Mouse (Mus musculus) gastrocnemius, postnatal 10 days (tissue): ENCODE measurements at regions not wholly inside any gene's neighbourhood (a gene's known extent, or its start where the extent isn't known, plus 50 kb on each side); places are given as distances from the start of the nearest gene placed in this dataset.
"Not testable (repeated sequence)": the region's sequence is repeated elsewhere in the genome, so short reads cannot be mapped to it uniquely, and the experiment has no call there.

ENCODE experiments used
- DNase-seq: peaks from one replicate; pipeline ENCODE4 v3.0.0; 2021; ENCODE audit warnings: mixed read lengths

- DNase-seq, result no peak
These were observed 414.3 kb downstream of the Gtdc1 start for GRCm38 (mm10) chr2:44513080-44513724.

- peak; percentile 59 for DNase-seq
These were observed 415.1 kb downstream of the Gtdc1 start for GRCm38 (mm10) chr2:44512334-44512733.

DNA sequence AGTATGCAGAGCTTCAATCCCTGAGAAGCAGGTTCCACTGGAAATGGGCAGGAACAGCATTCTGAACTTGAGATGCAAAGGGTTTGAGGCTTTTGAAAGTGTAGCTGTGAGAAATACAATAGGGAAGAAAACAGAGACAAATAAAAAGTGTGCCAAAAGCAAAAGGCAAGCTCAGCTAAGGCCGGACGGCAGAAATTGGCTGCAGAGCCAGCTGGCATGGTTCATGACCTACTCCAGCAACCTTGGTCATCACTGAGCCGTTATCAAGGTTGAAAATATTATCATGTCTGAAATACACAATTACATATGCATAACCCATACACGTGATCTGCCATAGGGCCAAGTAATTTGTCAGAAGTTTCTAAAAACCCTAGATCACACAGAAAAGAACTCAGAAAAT lies 418.4 kb downstream of the Gtdc1 start:
- DNase-seq, result no peak

DNA sequence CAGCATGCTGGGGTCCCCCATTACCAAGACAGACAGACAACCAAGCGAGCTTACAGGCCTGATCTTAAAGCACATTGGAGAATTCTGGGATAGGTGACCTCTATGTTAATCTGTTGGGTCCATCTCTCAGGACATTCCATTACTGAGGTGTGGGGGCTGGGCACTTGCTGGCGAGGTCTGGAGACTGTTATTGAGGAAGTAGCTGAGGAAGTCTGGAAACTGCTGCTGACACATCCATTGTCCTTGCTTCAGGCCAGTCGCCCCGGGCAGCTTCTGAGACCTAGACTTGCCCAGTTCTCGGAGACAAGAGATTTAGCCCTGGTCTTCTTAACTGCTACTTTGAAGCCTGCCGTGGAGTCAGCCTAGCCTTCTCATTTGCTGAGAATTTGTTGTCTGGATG lies 423.2 kb downstream of the Gtdc1 start:
- no peak for DNase-seq

DNA sequence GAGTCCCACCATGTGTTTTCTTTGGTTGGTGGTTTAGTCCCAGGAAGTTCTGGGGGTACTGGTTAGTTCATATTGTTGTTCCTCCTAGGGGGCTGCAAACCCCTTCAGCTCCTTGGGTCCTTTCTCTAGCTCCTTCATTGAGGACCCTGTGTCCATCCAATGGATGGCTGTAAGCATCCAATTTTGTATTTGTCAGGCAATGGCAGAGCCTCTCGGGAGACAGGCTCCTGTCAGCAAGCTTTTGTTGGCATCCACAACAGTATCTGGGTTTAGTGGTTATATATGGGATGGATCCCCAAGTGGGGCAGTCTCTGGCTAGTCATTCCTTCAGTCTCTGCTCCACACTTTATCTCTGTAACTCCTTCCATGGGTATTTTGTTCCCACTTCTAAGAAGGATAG lies 436.7 kb downstream of the Gtdc1 start:
- not testable (repeated sequence) for DNase-seq

GRCm38 (mm10) chr2:44490230-44490629 lies 437.2 kb downstream of the Gtdc1 start:
- no peak for DNase-seq

DNA sequence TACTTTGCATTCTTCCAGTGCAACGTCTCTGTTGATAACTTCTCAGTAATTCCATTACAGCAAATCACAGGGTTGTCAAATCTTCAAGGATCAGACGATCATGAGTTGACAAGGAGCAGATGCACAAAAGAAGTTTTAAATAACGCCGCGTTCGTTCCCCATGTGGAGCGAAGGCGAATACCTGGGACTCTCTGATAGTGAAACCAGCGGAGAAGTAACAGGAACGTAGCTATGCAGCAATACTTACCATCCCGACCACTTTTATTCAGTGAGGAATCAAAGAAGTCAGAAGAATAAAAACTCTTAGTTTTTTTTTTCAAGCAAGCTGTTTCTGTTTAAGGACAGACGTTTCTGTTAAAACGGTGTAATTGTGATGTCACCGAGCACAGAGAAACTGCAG lies 441.6 kb downstream of the Gtdc1 start:
- no peak for DNase-seq

GRCm38 (mm10) chr2:44479746-44480145 lies 447.7 kb downstream of the Gtdc1 start:
- no peak for DNase-seq

DNA sequence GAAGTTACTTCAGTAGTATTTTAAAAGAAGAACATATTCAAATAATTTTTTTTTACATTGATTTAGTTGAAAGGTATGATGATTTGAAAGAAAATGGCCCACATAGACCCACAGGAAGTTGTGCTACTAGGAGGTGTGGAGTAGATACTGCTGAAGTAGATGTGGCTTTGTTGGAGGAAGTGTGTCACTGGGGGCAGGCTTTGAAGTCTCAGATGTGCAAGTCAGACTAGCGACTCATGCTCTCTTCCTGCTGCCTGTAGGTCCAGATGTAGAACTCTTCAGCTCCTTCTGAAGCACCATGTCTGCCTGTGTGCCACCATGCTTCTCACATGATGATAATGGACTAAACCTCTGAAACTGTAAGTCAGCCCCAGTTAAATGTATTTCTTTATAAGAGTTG lies 452.0 kb downstream of the Gtdc1 start:
- no peak for DNase-seq

DNA sequence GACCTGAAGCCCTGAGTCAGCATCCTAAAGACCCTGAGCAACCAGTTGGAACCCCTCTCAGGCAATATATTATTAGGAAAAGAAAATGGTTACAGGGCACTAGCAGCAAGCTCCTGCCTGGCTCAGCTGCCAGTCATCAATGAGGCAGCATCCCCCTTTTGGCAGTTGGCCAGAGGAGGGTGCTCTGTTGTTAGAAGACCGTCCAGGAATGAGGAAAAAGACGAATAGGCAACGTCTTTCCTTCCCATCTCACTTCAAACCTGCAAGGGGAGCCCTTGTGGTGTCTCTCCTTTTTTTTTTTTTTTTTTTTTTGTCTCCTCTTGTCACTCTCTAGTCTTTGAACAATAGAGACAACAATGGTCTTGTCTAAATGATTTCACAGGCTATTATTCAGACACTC lies 452.8 kb downstream of the Gtdc1 start:
- DNase-seq, result no peak

DNA sequence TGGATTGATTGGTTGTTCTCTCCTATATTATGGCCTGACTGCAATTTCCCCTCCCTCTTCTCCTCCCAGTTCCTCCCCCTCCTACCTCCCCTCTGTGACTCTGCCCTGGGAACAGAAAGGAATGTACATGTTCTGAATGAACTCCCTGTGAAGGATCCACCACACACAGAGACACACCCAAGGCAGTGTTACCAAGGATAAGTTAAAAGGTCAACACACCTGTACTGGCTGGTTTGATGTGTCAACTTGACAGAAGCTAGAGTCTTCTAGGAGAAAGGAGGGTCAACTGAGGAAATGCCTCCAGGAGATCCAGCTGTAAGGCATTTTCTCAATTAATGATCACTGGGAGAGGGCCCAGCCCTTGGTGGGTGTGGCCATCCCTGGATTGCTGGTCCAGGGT lies 456.1 kb downstream of the Gtdc1 start:
- DNase-seq, result no peak

DNA sequence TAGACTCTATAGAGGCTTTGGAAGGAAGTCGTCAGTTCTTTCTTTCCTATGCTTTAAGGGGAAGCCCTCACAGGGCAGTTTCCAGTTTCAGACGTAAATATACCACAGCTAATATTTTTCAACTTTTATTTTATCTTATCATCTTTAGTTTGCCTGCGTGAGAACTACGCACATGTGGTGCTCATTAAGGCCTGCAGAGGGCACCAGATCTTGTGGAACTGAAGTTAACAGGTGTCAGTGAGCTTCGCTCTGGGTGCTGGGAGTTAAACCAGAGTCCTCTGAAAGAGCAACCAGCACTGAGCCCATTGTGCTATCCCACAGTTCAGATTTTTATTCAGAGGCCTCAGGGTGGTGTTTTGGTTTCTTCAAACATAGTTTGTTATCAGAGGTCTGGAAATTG lies 456.5 kb downstream of the Gtdc1 start:
- DNase-seq, result no peak

GRCm38 (mm10) chr2:44464631-44465030 lies 462.8 kb downstream of the Gtdc1 start:
- DNase-seq, result no peak

DNA sequence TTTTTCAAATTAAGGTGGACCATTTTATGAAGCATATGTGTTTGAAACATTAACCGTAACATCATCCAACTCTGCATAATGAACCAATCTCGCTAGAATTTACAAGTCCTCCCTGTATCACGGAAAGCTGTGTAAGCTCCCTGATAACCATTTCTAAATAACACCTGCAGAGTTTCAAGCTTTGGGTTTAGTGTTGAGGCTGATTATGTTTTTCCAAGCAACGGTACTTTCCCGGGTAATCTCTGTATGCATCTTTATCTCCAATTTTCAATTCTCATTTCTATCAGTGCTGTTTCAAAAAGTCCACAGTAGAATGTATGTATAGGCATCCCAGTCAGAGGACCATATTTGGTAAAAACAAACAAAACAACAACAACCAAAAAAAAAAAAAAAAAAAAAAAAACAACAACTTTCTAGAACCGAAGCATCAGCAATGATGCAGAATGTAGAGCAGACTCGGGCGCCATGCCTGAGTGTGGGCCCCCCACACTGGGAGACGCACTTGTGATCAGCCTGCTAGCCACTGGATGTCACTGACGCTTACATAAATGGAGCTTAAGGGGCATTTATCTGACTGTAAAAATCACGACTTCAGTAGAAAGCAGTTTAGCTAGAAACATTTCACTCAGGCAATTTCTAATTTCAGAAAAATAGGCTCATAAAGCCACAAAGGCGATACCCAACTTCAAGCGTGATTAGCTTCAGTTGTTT lies 464.7 kb downstream of the Gtdc1 start:
- no peak for DNase-seq

- DNase-seq, result no peak
These were observed 465.9 kb downstream of the Gtdc1 start for GRCm38 (mm10) chr2:44461289-44462250.

GRCm38 (mm10) chr2:44449471-44449870 lies 478.0 kb downstream of the Gtdc1 start:
- no peak for DNase-seq
